Mouse (Mus musculus): Measurements from ENCODE around the gene Gtpbp8.

- TF ChIP-seq CTCF (IDR thresholded peaks at IDR 0.05; ENCODE audit: extremely low read depth, insufficient read depth, low read length) (no peak), POLR2A (IDR thresholded peaks at IDR 0.05; ENCODE audit: extremely low read depth, insufficient read depth, low read length) (no peak)
Observed at GRCm38 (mm10) chr16:44688507-44688906, 57.7 kb downstream of the Gtpbp8 start.

Measured in cortical plate, adult 2 months (tissue).